Mouse (Mus musculus) heart, adult 2 months (tissue): ENCODE results near the gene Exo1.

Experiments used
- CTCF ChIP-seq: fragments of 200-600 bp; IDR thresholded peaks from 2 replicates; pipeline ENCODE4 v1.8.1; 2022; ENCODE audit warnings: antibody characterized with exemption, mild to moderate bottlenecking, moderate library complexity
- EP300 ChIP-seq: fragments of 200-500 bp; IDR thresholded peaks from 2 replicates; pipeline ENCODE4 v1.6.1; 2011; ENCODE audit warnings: low read depth, low read length, control low read depth; ENCODE audit not compliant: insufficient read depth
- POLR2A ChIP-seq: fragments of 200-500 bp; IDR thresholded peaks from 2 replicates; pipeline ENCODE4 v1.6.1; 2011; ENCODE audit warnings: mild to moderate bottlenecking, low read depth, low read length, control low read depth; ENCODE audit not compliant: insufficient read depth

GRCm38 (mm10) chr1:175931391-175931790 is 51.0 kb downstream of the Exo1 start:
- no peak for TF ChIP-seq CTCF
- TF ChIP-seq POLR2A = no peak
- no peak for TF ChIP-seq EP300
